Mouse (Mus musculus) liver, postnatal 0 days (tissue): ENCODE data around the gene Nectin2. TPM values are rescaled to one million over a fixed set of nuclear protein-coding genes. Genes with fewer than 3 reads are reported as not detected.

Source experiments
- ATAC-seq: fragments of 200-750 bp; cut with Nextera tagmentation; 2 replicates; pipeline ENCODE4 v1.8.0; 2017; ENCODE audit warnings: mild to moderate bottlenecking, moderate library complexity
- DNase-seq: peaks from one replicate; pipeline ENCODE4 v3.0.0-alpha.2; 2016
- H3K27ac ChIP-seq: fragments of 300-500 bp; sonication (generic); 2 replicates; pipeline ENCODE4 v1.5.1; 2014; ENCODE audit warnings: antibody characterized with exemption, moderate library complexity, mild to moderate bottlenecking, low read depth
- H3K27me3 ChIP-seq: fragments of 300-500 bp; sonication (generic); 2 replicates; pipeline ENCODE4 v1.6.1; 2014; ENCODE audit warnings: low read length, control low read depth, mixed read lengths; ENCODE audit not compliant: insufficient read depth
- H3K36me3 ChIP-seq: fragments of 300-500 bp; sonication (generic); replicated peaks from 2 replicates; pipeline ENCODE4 v1.6.1; 2014; ENCODE audit warnings: mild to moderate bottlenecking, control low read depth, low read length, moderate library complexity, mixed read lengths; ENCODE audit not compliant: insufficient read depth
- H3K4me1 ChIP-seq: fragments of 300-500 bp; sonication (generic); 2 replicates; pipeline ENCODE4 v1.6.1; 2014; ENCODE audit warnings: antibody characterized with exemption, mild to moderate bottlenecking, control low read depth; ENCODE audit not compliant: insufficient read depth
- H3K4me2 ChIP-seq: fragments of 300-500 bp; sonication (generic); 2 replicates; pipeline ENCODE4 v1.6.1; 2014; ENCODE audit warnings: low read depth, mild to moderate bottlenecking, low read length, moderate library complexity, mixed read lengths
- H3K4me3 ChIP-seq: fragments of 300-500 bp; sonication (generic); 2 replicates; pipeline ENCODE4 v1.5.1; 2014; ENCODE audit warnings: low read depth, low read length
- H3K9ac ChIP-seq: fragments of 300-500 bp; sonication (generic); replicated peaks from 2 replicates; pipeline ENCODE4 v1.6.1; 2014; ENCODE audit warnings: mild to moderate bottlenecking, moderate library complexity
- H3K9me3 ChIP-seq: fragments of 300-500 bp; sonication (generic); 2 replicates; pipeline ENCODE4 v1.6.1; 2016; ENCODE audit warnings: mild to moderate bottlenecking, control low read depth, low read length, mixed read lengths
- CTCF ChIP-seq: sonication (generic); IDR thresholded peaks from 2 replicates; pipeline ENCODE4 v1.5.1; 2016; ENCODE audit warnings: antibody characterized with exemption, low read depth
- EP300 ChIP-seq: IDR thresholded peaks from 2 replicates; pipeline ENCODE4 v1.6.1; 2016; ENCODE audit warnings: antibody characterized with exemption, low read depth, mild to moderate bottlenecking
- WGBS: fragments of 180-500 bp; shearing (Covaris S2); extraction: QIAGEN DNeasy Blood & Tissue Kit; methylation state at CpG from one replicate; pipeline ENCODE4 v1.1.7; 2014; ENCODE audit not compliant: insufficient replicate concordance; 5-methylcytosine and 5-hydroxymethylcytosine counted together
- polyA plus RNA-seq: library from polyadenylated mRNA; unstranded; fragments of >200 nt; fragmentation: Nextera tagmentation; extraction: Ambion mirVana; gene quantifications from 2 replicates; pipeline ENCODE4 v1.2.1, GENCODE M21; 2015

Nectin2 gene
- polyA plus RNA-seq, 1 experiment from 2014 or later: 51.0 TPM

- H3K4me2 ChIP-seq: no peak overlapping the region
- 69% methylated on average over 3 of the region's 3 CpGs for WGBS
- H3K9ac ChIP-seq: no peak overlapping the region
- H3K9me3 ChIP-seq: no peaks in the 10 kb centered on the region
- peaks cover 6% of the 10 kb centered on the region; the same call in 1 of the 2 replicates for H3K36me3 ChIP-seq
- H3K4me3 ChIP-seq: no peak overlapping the region
- H3K27ac ChIP-seq: peak overlapping the region; percentile 97
- ATAC-seq: no peak
- TF ChIP-seq CTCF (peak; percentile 56), EP300 (no peak)
- DNase-seq: peak; percentile 48
- peaks cover 33% of the 10 kb centered on the region for H3K4me1 ChIP-seq
- H3K27me3 ChIP-seq: no peaks in the 10 kb centered on the region
Measured at GRCm38 (mm10) chr7:19666750-19667149, 83.5 kb downstream of the Nectin2 start.

Other genes with a start within 250 kb of the Nectin2 start
- 0.94 and 1.1 TPM in 2 replicates for gene Bloc1s3, start 242.1 kb downstream of the Nectin2 start, polyA plus RNA-seq
- 51.6 and 52.5 TPM in 2 replicates for gene Trappc6a, start 242.1 kb downstream of the Nectin2 start, polyA plus RNA-seq
- not detected in 2 replicates for gene Nkpd1, start 232.6 kb downstream of the Nectin2 start, polyA plus RNA-seq
- gene Ppp1r37, start 187.4 kb downstream of the Nectin2 start, polyA plus RNA-seq: 8.1 and 8.3 TPM in 2 replicates
- 0.89 and 1.2 TPM in 2 replicates for gene Zfp296, start 173.2 kb downstream of the Nectin2 start, polyA plus RNA-seq
- 61.7 and 66.9 TPM in 2 replicates for gene Gemin7, start 172.9 kb downstream of the Nectin2 start, polyA plus RNA-seq
- gene Clasrp, start 146.0 kb downstream of the Nectin2 start, polyA plus RNA-seq: 7.6 and 8.1 TPM in 2 replicates
- gene Relb, start 121.0 kb downstream of the Nectin2 start, polyA plus RNA-seq: 2.2 and 2.3 TPM in 2 replicates
- gene Clptm1, start 85.5 kb downstream of the Nectin2 start, polyA plus RNA-seq: 40.3 and 44.4 TPM in 2 replicates
- 2,864 and 3,070 TPM in 2 replicates for gene Apoc2, start 72.5 kb downstream of the Nectin2 start, polyA plus RNA-seq
- 187 and 234 TPM in 2 replicates for gene Gm44805, start 69.1 kb downstream of the Nectin2 start, polyA plus RNA-seq
- 2,808 and 2,914 TPM in 2 replicates for gene Apoc4, start 69.0 kb downstream of the Nectin2 start, polyA plus RNA-seq
- gene Apoc1, start 57.8 kb downstream of the Nectin2 start, polyA plus RNA-seq: 5,234 and 5,457 TPM in 2 replicates
- gene Apoe, start 51.3 kb downstream of the Nectin2 start, polyA plus RNA-seq: 20,006 and 20,209 TPM in 2 replicates
- gene Tomm40, start 35.0 kb downstream of the Nectin2 start, polyA plus RNA-seq: 81.5 and 83.6 TPM in 2 replicates
- gene Bcam, start 20.5 kb upstream of the Nectin2 start, polyA plus RNA-seq: 8.8 and 9.3 TPM in 2 replicates
- 9.6 and 10.8 TPM in 2 replicates for gene Cblc, start 46.3 kb upstream of the Nectin2 start, polyA plus RNA-seq
- 5.4 and 11.2 TPM in 2 replicates for gene Bcl3, start 72.3 kb upstream of the Nectin2 start, polyA plus RNA-seq
- gene Gm19345, start 101.5 kb upstream of the Nectin2 start, polyA plus RNA-seq: 0.18 and 0.19 TPM in 2 replicates
- gene Ceacam16, start 110.8 kb upstream of the Nectin2 start, polyA plus RNA-seq: 0.09 TPM in 1 of 2 replicates, not detected in the other
- not detected in 2 replicates for gene Ceacam19, start 137.5 kb upstream of the Nectin2 start, polyA plus RNA-seq
- 2.2 and 3.0 TPM in 2 replicates for gene Pvr, start 170.7 kb upstream of the Nectin2 start, polyA plus RNA-seq
- gene Igsf23, start 200.3 kb upstream of the Nectin2 start, polyA plus RNA-seq: 0.69 and 0.89 TPM in 2 replicates
- not detected in 2 replicates for gene Ceacam20, start 214.9 kb upstream of the Nectin2 start, polyA plus RNA-seq
- gene Nlrp9b, start 241.0 kb upstream of the Nectin2 start, polyA plus RNA-seq: not detected in 2 replicates